Mouse (Mus musculus) bone marrow, adult 2 months (tissue): ENCODE results near the gene Nt5c3b. TPM values are rescaled to one million over a fixed set of nuclear protein-coding genes. Genes with fewer than 3 reads are reported as not detected.

ENCODE experiments used
- H3K27ac ChIP-seq: fragments of 200-500 bp; 2 replicates; pipeline ENCODE4 v1.5.1; 2012; ENCODE audit warnings: low read depth, mild to moderate bottlenecking, control low read depth, inconsistent platforms, low read length; ENCODE audit not compliant: control insufficient read depth, poor library complexity, insufficient read depth
- H3K4me1 ChIP-seq: fragments of 200-500 bp; 2 replicates; pipeline ENCODE4 v1.6.1; 2011; ENCODE audit warnings: low read length; ENCODE audit not compliant: control insufficient read depth, insufficient read depth
- H3K4me3 ChIP-seq: fragments of 200-500 bp; replicated peaks from 2 replicates; pipeline ENCODE3; 2011; ENCODE audit warnings: mild to moderate bottlenecking, low read depth, low read length, control low read depth; ENCODE audit not compliant: control insufficient read depth
- CTCF ChIP-seq: fragments of 200-500 bp; IDR thresholded peaks from 2 replicates; pipeline ENCODE4 v1.5.1; 2011; ENCODE audit warnings: low read length, control low read depth; ENCODE audit not compliant: control insufficient read depth, insufficient read depth
- POLR2A ChIP-seq: fragments of 200-500 bp; IDR thresholded peaks from 2 replicates; pipeline ENCODE4 v1.6.1; 2011; ENCODE audit warnings: low read depth, mild to moderate bottlenecking, control low read depth, low read length, borderline replicate concordance; ENCODE audit not compliant: control insufficient read depth
- WGBS: fragments of 180-500 bp; shearing (Covaris S2); methylation state at CpG from one replicate; pipeline ENCODE4 v1.1.7; 2018; 5-methylcytosine and 5-hydroxymethylcytosine counted together
- polyA plus RNA-seq: library from polyadenylated mRNA; stranded (reverse); fragments of >200 nt; gene quantifications from 2 replicates; pipeline ENCODE4 v1.2.4, GENCODE M21; 2011; ENCODE audit warnings: low replicate concordance; ENCODE audit not compliant: missing spikeins, insufficient read depth, insufficient read length

Nt5c3b gene
- polyA plus RNA-seq, 1 experiment: 21.5 TPM

- WGBS: 66% methylated on average over 14 of the region's 14 CpGs
Measured at GRCm38 (mm10) chr11:100387589-100388375, 53.8 kb downstream of the Nt5c3b start.

GRCm38 (mm10) chr11:100387111-100387510 lies 54.5 kb downstream of the Nt5c3b start:
- 89% methylated on average over 6 of the region's 6 CpGs for WGBS

More at GRCm38 (mm10) chr11:100387589-100388375, 53.8 kb downstream of the Nt5c3b start:
- H3K27ac ChIP-seq: no peak overlapping the region
- H3K4me1 ChIP-seq: no peaks in the 10 kb centered on the region
- TF ChIP-seq CTCF: no peak
- TF ChIP-seq POLR2A: no peak
- H3K4me3 ChIP-seq: no peak overlapping the region

GRCm38 (mm10) chr11:100386586-100386985 lies 55.0 kb downstream of the Nt5c3b start:
- H3K4me1 ChIP-seq: no peaks in the 10 kb centered on the region
- TF ChIP-seq CTCF: no peak
- TF ChIP-seq POLR2A: no peak
- WGBS: 59% methylated on average over 5 of the region's 5 CpGs
- H3K27ac ChIP-seq: no peak overlapping the region
- H3K4me3 ChIP-seq: no peak overlapping the region

More at GRCm38 (mm10) chr11:100387111-100387510, 54.5 kb downstream of the Nt5c3b start:
- Histone ChIP-seq H3K4me1 (no peaks in the 10 kb centered on the region), H3K4me3 (no peak overlapping the region), H3K27ac (no peak overlapping the region)
- TF ChIP-seq POLR2A (no peak), CTCF (no peak)

GRCm38 (mm10) chr11:100385016-100385415 lies 56.6 kb downstream of the Nt5c3b start:
- Histone ChIP-seq H3K27ac (no peak overlapping the region), H3K4me1 (no peaks in the 10 kb centered on the region), H3K4me3 (no peak overlapping the region)
- TF ChIP-seq CTCF (no peak), POLR2A (no peak)
- whole genome bisulfite sequencing: 82% methylated on average over 3 of the region's 3 CpGs

GRCm38 (mm10) chr11:100382682-100383081 lies 58.9 kb downstream of the Nt5c3b start:
- H3K4me1 ChIP-seq: no peaks in the 10 kb centered on the region
- no peak for TF ChIP-seq POLR2A
- no peak for TF ChIP-seq CTCF
- WGBS: 68% methylated on average over 6 of the region's 6 CpGs
- no peak overlapping the region for H3K4me3 ChIP-seq
- H3K27ac ChIP-seq: no peak overlapping the region

- Histone ChIP-seq H3K4me1 (no peaks in the 10 kb centered on the region), H3K4me3 (no peak overlapping the region), H3K27ac (no peak overlapping the region)
- TF ChIP-seq POLR2A: no peak
- no peak for TF ChIP-seq CTCF
- 79% methylated on average over 4 of the region's 4 CpGs for WGBS
Measured at GRCm38 (mm10) chr11:100379311-100379710, 62.3 kb downstream of the Nt5c3b start.

GRCm38 (mm10) chr11:100378446-100378845 lies 63.2 kb downstream of the Nt5c3b start:
- 68% methylated on average over 5 of the region's 5 CpGs for WGBS
- no peak for TF ChIP-seq CTCF
- TF ChIP-seq POLR2A: no peak
- H3K27ac ChIP-seq: no peak overlapping the region

GRCm38 (mm10) chr11:100377989-100378388 lies 63.6 kb downstream of the Nt5c3b start:
- 88% methylated on average over 14 of the region's 14 CpGs for WGBS
- no peak overlapping the region for H3K27ac ChIP-seq
- TF ChIP-seq POLR2A (no peak), CTCF (no peak)
- no peak overlapping the region for H3K4me3 ChIP-seq
- no peaks in the 10 kb centered on the region for H3K4me1 ChIP-seq

More at GRCm38 (mm10) chr11:100378446-100378845, 63.2 kb downstream of the Nt5c3b start:
- no peaks in the 10 kb centered on the region for H3K4me1 ChIP-seq
- no peak overlapping the region for H3K4me3 ChIP-seq

GRCm38 (mm10) chr11:100376746-100377389 lies 64.7 kb downstream of the Nt5c3b start:
- TF ChIP-seq CTCF: no peak
- TF ChIP-seq POLR2A: no peak
- Histone ChIP-seq H3K27ac (no peak overlapping the region), H3K4me3 (no peak overlapping the region), H3K4me1 (no peaks in the 10 kb centered on the region)
- 88% methylated on average over 21 of the region's 21 CpGs for WGBS
